Mouse (Mus musculus) bone marrow macrophage, adult 2 months (primary cell): ENCODE measurements around the gene Hmgb1.

Experiments
- CTCF ChIP-seq: IDR thresholded peaks from 2 replicates; pipeline ENCODE4 v1.5.1; 2012; ENCODE audit warnings: low read depth, mild to moderate bottlenecking, low read length, moderate library complexity
- POLR2A ChIP-seq: IDR thresholded peaks from 2 replicates; pipeline ENCODE4 v1.6.1; 2012; ENCODE audit warnings: mild to moderate bottlenecking, low read depth, low read length, borderline replicate concordance

DNA sequence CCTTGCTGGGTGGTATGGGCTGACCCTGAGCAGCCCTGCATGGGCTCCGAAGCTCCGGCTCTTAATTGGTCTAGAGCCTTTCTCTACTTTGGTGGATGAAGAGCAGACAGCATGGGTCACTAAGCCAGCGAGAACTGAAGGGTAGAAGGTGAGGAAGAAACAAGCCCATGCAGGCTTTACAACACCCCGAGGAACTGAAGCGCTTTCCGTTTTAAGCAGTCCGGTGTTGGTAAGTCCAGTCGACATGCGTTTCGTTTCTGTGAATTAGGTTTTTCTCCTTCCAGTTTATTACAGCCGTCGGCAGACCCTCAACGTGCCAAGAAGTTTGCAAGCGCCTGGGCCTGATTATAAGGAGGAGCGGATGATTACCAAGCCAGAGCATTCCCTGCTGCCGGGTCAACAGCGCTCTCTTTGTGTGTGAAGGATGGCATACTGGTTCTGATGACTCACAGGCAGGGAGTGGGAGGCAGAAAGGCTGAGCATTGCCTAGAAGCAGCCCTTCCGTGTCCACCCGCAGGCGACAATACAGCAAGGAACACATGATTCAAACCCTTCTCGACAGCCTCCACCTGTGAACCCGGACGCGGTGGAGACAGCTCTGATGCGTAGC is 40.4 kb downstream of the Hmgb1 start:
- no peak for TF ChIP-seq CTCF
- no peak for TF ChIP-seq POLR2A
